Mouse (Mus musculus): ENCODE results near the gene Smarcal1. TPM values are rescaled to one million over a fixed set of nuclear protein-coding genes. Genes with fewer than 3 reads are reported as not detected.

The Smarcal1 gene
- total RNA-seq, 2 experiments from 2014 or later = 26.3 to 40.2 TPM

Other genes starting within 250 kb of the Smarcal1 start
- gene March4, start 46.3 kb upstream of the Smarcal1 start, total RNA-seq (2021) = 1 to 10 TPM; 1.3 to 2.5 TPM
- not detected for gene Ankar, start 117.3 kb downstream of the Smarcal1 start, total RNA-seq (2021)
- 1,000 to 10,000 TPM; 1,158 to 1,169 TPM for gene Rpl37a, start 128.0 kb downstream of the Smarcal1 start, total RNA-seq (2021)
- gene Igfbp2, start 241.3 kb downstream of the Smarcal1 start, total RNA-seq (2021) = 100 to 1,000 TPM; 210 to 501 TPM

Data from adrenal gland, postnatal 10 days (tissue).